24 mouse cellular contexts compared by ENCODE assay signal in genomic region chr10:7869746-7870145, GRCm38 (mm10). TPM values are rescaled to one million over a fixed set of nuclear protein-coding genes. Genes with fewer than 3 reads are reported as not detected.
"Had no signal": no experiment of that assay in that cellular context is flagged by ENCODE, and none has a peak within 500 bp of the region (broad histone marks: within the 10 kb centered on the region; RNA-seq: fewer than 3 reads in every experiment).

No protein-coding gene starts in this region.

- H3K4me3 ChIP-seq: heart, embryonic 10.5 days; heart, embryonic 12.5 days; hindbrain, embryonic 13.5 days; hindbrain, embryonic 15.5 days; kidney, embryonic 15.5 days; left cerebral cortex, adult 2 months; limb, embryonic 12.5 days; liver, embryonic 13.5 days had no signal

- H3K36me3 ChIP-seq: heart, embryonic 10.5 days; heart, embryonic 12.5 days; hindbrain, embryonic 13.5 days; hindbrain, embryonic 15.5 days; kidney, embryonic 15.5 days; limb, embryonic 12.5 days; liver, embryonic 13.5 days had no signal

- DNase-seq: gastrocnemius, postnatal 14 days; gastrocnemius, postnatal 36 days; heart, adult 18-20 months; heart, postnatal 14 days; heart, postnatal 36 days; kidney, adult 11 months; kidney, adult 2 months; kidney, adult 9 months; kidney, postnatal 14 days; kidney, postnatal 36 days; layer of hippocampus, adult 9-11 months; liver; liver, embryonic 13.5 days had no signal

- H3K9me3 ChIP-seq: heart, embryonic 10.5 days; heart, embryonic 12.5 days; hindbrain, embryonic 13.5 days; hindbrain, embryonic 15.5 days; kidney, embryonic 15.5 days; limb, embryonic 12.5 days; liver, embryonic 13.5 days had no signal

- H3K9ac ChIP-seq: heart, embryonic 12.5 days; hindbrain, embryonic 13.5 days; hindbrain, embryonic 15.5 days; kidney, embryonic 15.5 days; limb, embryonic 12.5 days; liver, embryonic 13.5 days had no signal

- ATAC-seq: hindbrain, postnatal 0 days; intestine, embryonic 16.5 days had no signal

- H3K4me2 ChIP-seq: heart, embryonic 12.5 days; hindbrain, embryonic 13.5 days; hindbrain, embryonic 15.5 days; kidney, embryonic 15.5 days; limb, embryonic 12.5 days; liver, embryonic 11.5 days; liver, embryonic 13.5 days had no signal

- H3K27ac ChIP-seq: heart, embryonic 10.5 days; hindbrain, embryonic 13.5 days; hindbrain, embryonic 15.5 days; hindbrain, postnatal 0 days; kidney, embryonic 15.5 days; kidney, postnatal 0 days; left cerebral cortex, adult 2 months; limb, embryonic 12.5 days; liver, embryonic 13.5 days had no signal

RNA-seq across cellular contexts. Expression of gene Zc3h12d, which starts 37.5 kb away (rescaled TPM):
- total RNA-seq: gastrocnemius, postnatal 14 days had no signal
